Mouse (Mus musculus): Measurements from ENCODE around the gene Gchfr.

Gene Gchfr

DNA sequence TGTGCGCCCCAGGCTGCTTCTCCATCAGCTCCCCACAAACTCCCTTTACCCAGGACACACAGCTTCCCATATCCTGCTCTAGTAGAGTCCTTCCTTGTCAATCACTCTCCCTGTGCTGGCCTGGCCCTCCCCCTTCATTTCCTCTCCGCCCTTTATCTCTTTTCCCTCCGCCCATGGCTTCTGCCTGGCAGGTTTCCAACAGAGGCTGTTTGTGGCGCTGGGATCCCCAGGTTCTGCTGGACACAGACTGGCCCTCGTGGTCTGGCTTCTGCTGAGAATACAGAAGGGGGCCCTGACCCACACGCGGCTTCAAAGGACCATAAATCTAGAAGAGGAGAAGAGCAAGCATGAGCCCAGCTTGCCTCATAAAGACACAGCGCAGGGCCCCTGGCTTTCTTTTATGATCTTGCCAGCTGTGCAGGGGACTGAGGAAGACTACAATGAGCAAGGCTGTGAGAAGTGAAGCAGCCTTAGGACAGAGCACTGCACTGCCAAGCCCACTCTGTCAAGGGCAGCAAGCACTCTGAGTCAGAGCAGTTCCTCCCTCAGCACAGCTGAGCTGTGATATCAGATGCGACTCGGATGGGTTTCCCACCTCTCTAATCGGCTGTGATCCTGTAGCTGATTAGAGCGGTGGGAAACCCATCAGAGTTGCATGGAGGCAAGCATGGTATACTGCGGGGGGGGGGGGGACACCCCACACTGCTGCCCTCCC lies 5.4 kb downstream of the Gchfr start:
- peak; percentile 41 to 71 for DNase-seq (ENCODE audit: low spot score in 2 of 2)

DNA sequence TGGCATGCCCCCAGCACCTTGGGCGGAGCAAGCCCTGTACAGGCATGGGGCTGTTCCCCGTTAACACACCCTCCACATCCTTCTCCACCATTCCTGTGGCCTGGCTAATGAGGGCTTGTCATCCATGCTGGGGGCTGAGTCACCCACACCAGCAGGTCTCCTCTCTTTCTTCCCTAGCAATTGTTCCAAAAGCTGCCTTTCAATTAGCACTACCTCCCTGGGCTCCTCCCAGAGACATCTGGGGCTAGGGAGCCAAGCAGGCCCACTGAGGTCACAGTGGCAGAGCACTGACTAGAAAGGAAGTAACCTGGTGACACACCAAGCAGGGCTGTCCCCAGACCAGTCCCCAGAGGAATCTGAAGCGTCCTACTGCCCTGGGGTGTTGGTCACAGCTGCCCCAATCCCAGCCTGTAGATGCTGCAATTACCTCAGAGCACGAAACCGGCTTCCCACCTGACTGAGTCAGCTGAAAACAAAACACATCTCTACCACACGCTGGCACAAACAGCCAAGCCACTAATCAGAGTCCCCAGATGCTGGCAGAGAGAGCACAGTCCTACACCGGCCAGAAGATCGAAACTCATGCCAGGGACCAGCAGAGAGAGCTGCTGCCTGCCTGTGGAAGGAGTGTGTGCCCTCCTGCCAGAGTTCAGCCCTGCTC lies 6.5 kb downstream of the Gchfr start, which contains the start of gene Gm14137:
TSS of gene Gm14137 (plus strand) at position 519 of the 661 bp plus-strand sequence.
- DNase-seq (ENCODE audit: low spot score in 2 of 2) = no peak

GRCm38 (mm10) chr2:119174866-119175265 lies 7.3 kb downstream of the Gchfr start:
- DNase-seq (ENCODE audit: low spot score in 2 of 2) = no peak

- no peak for DNase-seq (ENCODE audit: low spot score in 2 of 2)
These were observed 8.0 kb downstream of the Gchfr start for GRCm38 (mm10) chr2:119175614-119176013.

DNA sequence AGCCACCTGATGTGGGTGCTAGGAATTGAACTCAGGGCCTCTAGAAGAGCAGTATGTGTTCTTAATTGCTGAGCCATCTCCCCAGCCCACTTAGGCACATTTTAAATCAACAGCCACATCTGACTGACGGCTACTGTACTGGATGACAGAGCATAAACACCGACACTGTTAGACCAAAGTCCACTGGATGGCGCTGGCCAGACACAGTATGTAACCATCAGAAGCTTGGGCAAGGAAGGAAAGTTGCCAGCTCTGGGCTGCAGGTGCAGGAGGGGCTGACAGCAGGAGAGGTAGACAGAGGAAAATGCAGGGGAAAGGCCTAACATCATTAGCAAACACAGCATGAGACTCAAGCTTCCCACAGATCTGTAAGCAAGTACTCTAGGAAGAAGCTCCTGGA lies 9.2 kb downstream of the Gchfr start:
- DNase-seq (ENCODE audit: low spot score in 2 of 2) = no peak

DNA sequence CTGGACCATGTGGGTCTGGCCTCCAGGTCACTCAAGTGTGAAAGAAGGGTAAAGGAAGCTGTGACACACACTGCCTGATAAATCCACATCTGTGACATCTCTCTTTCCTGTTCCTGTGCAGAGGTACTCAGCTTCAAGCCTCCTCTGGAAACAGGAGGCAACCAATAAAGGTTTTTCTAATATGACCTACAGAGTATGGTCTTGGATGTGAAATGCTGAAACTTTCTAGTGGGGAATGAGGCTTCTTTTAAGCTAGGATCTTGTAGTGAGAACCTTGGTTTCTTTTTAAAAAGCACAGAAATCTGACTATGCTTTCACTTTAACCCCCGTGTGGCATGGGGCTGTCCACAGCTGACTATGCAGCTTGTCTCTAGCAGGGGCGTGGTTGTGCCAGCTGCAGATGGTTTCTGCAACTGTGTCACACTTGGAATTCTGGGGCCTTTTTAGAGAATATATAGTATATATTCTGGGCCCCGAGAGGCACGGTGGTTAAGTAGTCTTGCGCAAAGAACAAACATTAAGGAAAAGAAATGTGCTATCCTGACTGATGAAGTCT lies 9.9 kb downstream of the Gchfr start:
- no peak for DNase-seq (ENCODE audit: low spot score in 2 of 2)

DNA sequence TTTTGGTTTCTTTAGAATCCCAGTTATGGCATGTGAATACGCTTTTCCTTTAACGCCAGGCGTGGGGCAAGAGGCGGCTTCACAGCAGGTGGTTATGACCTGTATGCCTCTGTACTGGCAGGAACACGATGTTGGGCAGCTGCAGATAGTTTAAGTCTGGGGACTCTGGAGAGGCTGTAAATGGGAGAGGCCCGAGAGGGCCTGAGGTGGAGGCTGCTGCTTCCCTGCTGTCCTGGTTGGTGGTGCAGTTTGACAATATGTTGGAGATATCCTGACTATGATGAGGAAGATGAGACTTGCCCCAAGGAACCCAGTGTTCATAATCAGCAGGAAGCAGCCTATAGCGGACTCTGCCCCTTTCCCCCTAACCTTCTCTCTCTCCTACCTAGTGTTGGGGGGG lies 15.3 kb downstream of the Gchfr start:
- DNase-seq (ENCODE audit: low spot score in 2 of 2) = no peak

- DNase-seq (ENCODE audit: low spot score in 2 of 2) = peak; percentile 65 to 87
These were observed 21.6 kb downstream of the Gchfr start for GRCm38 (mm10) chr2:119189029-119189710.

DNA sequence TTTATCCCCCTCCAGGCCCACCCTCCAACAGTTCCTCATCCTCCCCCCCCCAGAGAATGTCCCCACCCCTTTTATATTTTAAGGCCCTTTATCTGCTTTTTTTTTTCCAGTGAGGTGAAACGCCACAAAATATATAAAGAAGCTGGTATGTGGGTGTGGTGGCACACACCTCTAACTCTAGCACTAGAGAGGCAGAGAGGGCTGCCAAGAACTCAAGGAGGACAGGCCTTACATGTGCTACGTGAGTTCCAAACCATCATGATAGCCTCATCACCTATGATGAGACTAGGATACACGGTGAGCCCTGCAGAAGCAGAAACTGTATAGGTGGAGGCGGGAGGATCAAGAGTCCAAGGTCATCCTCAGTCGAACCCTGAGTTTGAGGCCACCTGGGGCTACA lies 23.4 kb downstream of the Gchfr start:
- DNase-seq (ENCODE audit: low spot score in 2 of 2) = no peak

GRCm38 (mm10) chr2:119194140-119194539 lies 26.6 kb downstream of the Gchfr start:
- no peak for DNase-seq (ENCODE audit: low spot score in 2 of 2)

DNA sequence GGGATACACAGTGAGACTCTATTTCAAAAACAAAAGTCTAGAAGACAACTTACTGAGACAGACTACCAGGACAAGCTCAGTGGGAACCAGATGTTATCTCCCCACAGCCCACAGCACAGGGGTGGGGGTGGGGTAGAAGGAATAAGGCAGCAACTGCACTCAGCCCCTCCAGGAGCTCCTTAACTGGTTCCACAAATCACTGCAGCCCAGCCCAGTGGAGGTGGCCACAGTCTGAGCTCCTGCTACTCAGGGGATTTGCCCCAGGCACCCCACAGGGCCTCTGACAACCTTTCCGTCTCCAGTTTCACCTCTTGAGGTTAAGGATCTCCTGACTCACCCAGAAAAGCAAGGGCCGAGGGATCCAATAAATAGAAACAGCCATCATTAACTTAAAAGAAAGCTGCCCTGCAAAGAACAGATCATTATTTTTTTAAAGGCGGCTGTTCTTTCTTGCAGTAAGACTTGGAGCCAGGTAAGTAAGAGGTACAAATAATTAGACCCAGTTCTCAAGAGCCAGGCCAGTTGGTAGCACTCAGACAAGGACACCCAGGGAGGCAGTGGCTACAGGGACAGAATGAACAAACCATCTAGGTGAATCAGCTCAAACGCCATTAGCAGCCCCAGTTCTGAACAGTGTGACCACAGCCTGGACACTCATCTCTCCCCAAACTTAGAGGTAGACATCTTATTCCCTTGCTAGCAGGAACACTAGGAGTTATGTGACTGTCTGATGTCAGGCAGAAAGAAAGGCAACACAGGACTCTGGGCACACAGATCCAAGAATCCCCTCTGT lies 28.9 kb downstream of the Gchfr start:
- no peak for DNase-seq (ENCODE audit: low spot score in 2 of 2)

DNA sequence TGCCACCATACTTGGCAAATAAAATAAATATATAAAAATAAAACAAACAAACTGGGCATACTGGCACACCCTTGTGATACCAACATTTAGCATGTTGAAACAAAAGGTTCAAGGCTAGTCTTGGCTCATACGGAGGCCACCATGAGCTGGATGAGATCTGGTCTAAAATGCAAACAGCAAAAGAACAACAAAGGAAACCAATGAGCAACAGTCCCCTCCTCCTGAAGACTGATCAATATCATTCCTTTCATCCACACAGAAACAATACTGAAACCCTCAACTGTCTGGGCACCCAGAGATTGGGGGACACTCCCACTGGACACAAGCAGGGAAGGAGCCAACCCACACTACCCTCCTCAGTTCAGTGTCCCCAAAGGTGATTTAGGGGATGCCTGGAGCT lies 29.9 kb downstream of the Gchfr start:
- DNase-seq (ENCODE audit: low spot score in 2 of 2) = no peak

- DNase-seq (ENCODE audit: low spot score in 2 of 2) = no peak
These were observed 30.5 kb downstream of the Gchfr start for GRCm38 (mm10) chr2:119198049-119198448.

- DNase-seq (ENCODE audit: low spot score in 2 of 2) = no peak
These were observed 31.4 kb downstream of the Gchfr start for GRCm38 (mm10) chr2:119198934-119199333.

DNA sequence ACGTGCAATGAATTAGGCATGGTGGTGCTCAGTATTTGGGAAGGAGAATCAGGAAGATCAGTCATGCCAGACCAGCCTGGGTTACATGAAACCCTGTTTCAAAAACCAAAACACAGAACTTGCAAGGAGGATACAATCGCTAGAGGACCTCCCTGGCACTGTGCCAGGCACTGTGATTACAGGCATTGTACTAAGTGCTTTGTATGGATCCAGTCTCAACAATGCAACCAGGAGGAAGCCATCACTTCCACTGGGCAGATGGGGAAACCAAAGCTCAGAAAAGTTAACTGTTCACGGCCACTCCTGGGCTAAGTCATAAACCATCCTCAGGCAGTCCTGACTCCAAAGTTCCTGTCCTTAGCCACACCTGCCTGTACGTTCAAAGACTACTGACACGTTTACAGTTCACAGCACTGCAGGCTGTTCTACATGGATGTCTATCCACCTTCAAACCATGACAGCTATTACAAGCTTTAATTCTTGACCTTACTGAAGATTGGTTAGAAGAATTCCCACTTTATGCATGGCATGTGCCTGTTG lies 35.4 kb downstream of the Gchfr start:
- DNase-seq (ENCODE audit: low spot score in 2 of 2) = peak in 1 of 2 experiments; percentile 68

DNA sequence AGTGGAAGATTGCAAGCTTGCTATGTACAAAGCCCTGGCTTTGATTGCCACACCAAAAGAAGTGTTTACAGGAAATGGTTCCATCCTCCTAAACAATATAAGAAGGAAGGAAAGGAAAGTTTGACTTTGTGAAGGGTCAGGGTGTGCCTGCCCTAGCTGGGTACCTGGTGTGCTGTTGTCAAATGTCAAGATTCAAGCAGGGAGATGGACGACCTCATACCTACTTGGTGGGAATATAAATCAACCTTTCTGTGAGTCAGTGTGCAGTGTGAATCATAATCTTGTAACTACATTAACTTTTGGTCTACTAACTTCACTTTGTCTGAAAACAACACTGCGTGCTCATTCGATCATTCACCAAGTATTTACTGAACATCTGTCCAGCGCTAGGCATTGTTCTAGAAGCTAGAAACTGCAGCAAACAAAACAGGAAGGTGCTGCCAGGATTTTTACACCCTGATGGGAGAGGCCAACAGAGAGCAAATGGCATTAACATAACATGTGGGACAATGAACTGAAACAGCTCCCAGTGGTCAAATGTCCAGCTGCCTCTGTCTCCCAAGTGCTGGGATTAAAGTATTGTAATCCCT lies 36.4 kb downstream of the Gchfr start:
- DNase-seq (ENCODE audit: low spot score in 2 of 2) = no peak

DNA sequence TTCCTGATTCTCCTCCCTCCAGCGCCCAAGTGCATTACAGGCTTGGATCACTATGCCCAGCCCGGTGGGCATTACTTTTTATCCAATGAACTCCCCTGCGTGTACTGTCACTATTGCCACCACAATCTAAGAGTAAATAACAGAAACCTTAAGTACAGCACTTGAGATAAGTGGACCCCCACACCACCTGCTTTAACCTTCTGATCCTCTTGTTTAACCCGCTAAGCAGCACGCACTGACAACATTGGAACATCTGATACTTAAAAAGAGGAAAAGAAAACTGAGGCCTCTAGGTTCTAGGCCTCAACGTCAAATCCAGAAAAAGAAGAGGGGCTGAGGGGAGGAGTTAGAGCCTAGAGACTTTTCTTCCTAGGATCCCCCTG lies 40.4 kb downstream of the Gchfr start:
- no peak for DNase-seq (ENCODE audit: low spot score in 2 of 2)

DNA sequence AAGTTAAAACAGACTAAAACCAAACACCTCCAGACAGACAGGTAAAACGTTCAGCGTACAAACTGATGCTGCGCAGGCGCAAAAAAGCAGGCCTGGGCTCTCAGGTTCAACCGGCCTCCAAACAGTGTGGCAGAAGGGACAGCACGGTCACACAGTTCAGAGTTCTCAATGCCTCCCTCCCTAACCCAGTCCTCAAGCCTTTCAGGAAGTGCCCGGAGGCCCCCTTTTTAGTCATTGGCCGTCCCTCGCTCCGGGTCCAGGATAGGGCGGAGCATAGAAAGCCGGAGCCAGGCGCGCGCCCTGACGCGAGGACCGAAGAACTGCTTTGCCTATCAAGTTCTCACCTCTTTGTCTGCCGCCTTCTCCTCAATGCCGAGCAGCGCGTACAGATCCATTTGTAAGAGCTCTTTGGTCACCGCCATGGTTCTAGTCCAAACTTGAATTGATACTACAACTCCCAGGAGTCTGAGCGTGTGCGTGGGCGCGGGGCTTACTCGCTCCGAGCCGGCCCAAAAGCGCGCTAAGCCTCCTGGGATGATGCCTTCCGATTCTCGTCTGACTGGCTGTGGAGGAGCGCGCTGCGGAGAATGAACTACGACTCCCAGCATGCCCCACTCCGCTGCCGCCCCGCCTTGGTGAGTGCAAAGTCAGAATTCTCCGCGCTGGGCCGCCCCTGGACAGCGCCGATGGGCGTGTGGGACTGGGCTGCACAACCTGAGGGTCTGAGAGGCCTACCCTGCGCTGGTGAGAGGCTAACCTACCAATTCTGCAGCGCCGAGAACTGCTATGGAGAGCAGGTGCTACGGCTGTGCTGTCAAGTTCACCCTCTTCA lies 41.0 kb downstream of the Gchfr start, which contains the start of the genes Zfyve19 and Dnajc17:
TSS of gene Zfyve19 (plus strand) at position 274 of the 832 bp plus-strand sequence.
TSS of gene Dnajc17 (minus strand) at position 452 of the 832 bp plus-strand sequence.
- DNase-seq (ENCODE audit: low spot score in 2 of 2) = peak; percentile 92 to 95

DNA sequence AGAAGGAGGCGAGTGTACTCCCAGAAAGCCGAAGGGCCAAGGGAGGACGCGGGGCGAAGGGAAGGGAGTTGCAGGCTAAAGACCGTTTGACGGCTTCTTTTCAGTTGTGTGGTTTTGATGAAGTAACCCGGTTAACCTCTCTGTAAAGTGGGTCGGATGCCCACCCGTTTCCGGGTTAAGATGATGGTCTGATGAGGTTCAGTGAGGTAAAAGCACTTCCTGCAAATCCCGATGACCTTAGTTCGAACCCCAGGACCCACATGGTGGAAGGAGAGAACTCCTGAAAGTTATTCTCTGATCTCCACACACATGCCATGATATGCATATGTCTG lies 41.6 kb downstream of the Gchfr start:
- no peak for DNase-seq (ENCODE audit: low spot score in 2 of 2)
